Mouse (Mus musculus) bone marrow macrophage, adult 2 months (primary cell): ENCODE results near the gene Hcrtr2.

Experiments used
- CTCF ChIP-seq: IDR thresholded peaks from 2 replicates; pipeline ENCODE4 v1.5.1; 2012; ENCODE audit warnings: low read depth, mild to moderate bottlenecking, low read length, moderate library complexity
- POLR2A ChIP-seq: IDR thresholded peaks from 2 replicates; pipeline ENCODE4 v1.6.1; 2012; ENCODE audit warnings: mild to moderate bottlenecking, low read depth, low read length, borderline replicate concordance

GRCm38 (mm10) chr9:76234899-76235298 is 88.8 kb downstream of the Hcrtr2 start:
- TF ChIP-seq POLR2A (no peak), CTCF (no peak)
